Mouse (Mus musculus) granulocyte monocyte progenitor cell, adult 5-6 weeks (primary cell): ENCODE data around the gene Tmem106a. TPM values are rescaled to one million over a fixed set of nuclear protein-coding genes. Genes with fewer than 3 reads are reported as not detected.
A peak's percentile ranks its signal among the peaks of the same experiment; 100 is the strongest.
"Not testable (repeated sequence)": the region's sequence is repeated elsewhere in the genome, so short reads cannot be mapped to it uniquely, and the experiment has no call there.

Experiments
- ATAC-seq: replicated peaks from 2 replicates; pipeline ENCODE4 v1.8.0; 2016; ENCODE audit warnings: mild to moderate bottlenecking, moderate TSS enrichment, inconsistent platforms; ENCODE audit not compliant: poor library complexity, severe bottlenecking
- total RNA-seq, 2 experiments: library from RNA; stranded (forward) in 1 of 2; stranded (reverse) in 1 of 2; fragments of 200-712, 200-1000 nt in 1 of 2; fragments of >200 nt in 1 of 2; fragmentation: Nextera tagmentation in 1 of 2; gene quantifications; 2 replicates each; pipeline ENCODE4 v1.2.3; 2014 to 2017

Gene Tmem106a
- total RNA-seq, 2 experiments from 2014 or later: 1.4 to 6.3 TPM

- not testable (repeated sequence) for ATAC-seq
These were observed 46.8 kb downstream of the Tmem106a start for GRCm38 (mm10) chr11:101628733-101629417.

DNA sequence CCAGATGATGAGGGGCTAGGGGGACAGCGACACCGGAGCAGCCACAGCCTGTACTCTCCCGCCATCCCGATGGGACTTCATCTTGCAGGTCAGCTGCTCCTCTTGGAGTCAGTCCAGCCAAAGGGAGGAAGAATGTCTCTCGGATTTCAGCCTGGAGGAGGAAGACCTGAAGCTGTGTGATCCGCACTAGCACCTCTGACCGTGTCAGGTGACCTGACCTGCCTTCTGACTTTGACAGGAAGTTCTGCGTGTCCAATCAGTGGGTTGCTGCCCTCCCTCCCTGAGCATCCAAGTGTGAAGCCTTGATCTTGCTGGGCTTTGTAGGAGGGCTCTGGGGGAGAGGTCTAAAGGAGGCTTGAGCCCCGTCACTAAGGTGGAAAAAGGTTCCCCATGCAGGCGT, 53.6 kb downstream of the Tmem106a start:
- ATAC-seq: no peak

DNA sequence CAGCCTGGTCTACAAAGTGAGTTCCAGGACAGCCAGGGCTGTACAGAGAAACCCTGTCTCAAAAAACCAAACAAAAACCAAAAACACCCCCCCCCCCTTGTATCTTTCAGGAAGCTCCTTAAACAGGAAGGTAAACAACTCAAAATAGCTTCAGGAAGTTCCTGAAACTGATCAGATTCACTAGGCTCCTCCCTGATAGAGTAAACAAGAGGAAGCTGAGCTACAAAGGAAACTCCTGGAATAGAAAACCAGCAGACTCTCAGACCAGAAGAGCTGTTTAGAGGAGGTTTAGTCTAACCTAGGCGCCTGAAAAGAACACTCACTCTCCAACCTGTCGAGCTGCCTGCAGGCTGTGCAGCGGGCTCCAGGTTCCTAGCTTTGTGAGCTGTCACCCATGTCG, 57.7 kb downstream of the Tmem106a start:
- no peak for ATAC-seq

DNA sequence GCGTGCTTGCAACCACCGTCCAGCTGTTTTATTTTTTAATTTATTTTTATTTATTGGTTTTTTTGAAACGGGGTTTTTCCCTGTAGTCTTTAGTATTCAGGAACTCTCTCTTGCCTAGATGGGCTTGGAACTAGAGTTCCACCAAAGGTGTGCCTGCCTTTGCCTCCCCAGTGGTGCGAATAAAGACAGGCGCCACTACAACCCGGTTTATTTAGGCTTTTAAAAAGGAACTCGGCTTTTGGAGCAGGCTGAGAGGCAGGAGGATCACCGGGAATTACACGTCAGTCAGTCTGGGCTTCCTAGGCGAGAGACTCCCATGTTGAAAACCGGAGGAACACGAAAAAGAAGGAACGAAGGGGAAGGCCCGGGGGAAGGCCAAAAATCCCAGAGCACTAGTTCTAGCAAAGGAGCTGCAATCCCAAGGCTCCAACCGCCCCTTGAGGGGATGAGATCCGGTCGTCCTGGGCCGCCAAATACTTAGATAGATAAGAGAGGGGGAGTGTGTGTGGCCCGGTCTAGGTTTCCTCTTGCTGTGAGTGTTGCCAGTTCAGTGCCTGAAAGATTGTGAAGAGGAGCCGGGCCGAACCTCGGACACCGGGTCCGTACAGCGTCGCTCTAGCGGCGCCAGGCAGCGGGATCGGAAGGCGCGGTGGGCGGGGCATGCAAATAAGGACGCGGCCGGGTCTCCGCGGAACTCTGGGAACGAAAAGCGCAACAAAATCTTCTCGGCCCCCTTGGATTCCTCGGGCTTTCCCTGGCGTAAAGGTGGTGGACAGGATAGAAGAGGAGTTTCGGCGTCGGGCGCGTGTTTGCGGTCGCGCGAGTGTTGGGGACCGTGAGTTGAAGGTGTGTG, 59.0 kb downstream of the Tmem106a start:
- ATAC-seq: peak; percentile 33

Other genes with a start within 250 kb of the Tmem106a start
- gene G6pc, start 214.7 kb upstream of the Tmem106a start, total RNA-seq (2014; fragmentation: Nextera tagmentation): not detected in 2 replicates
- not detected in 2 replicates for gene G6pc, start 214.7 kb upstream of the Tmem106a start, total RNA-seq (2017)
- 59.3 and 82.3 TPM in 2 replicates for gene Aarsd1, start 164.6 kb upstream of the Tmem106a start, total RNA-seq (2014; fragmentation: Nextera tagmentation)
- gene Aarsd1, start 164.6 kb upstream of the Tmem106a start, total RNA-seq (2017): 63.1 and 74.5 TPM in 2 replicates
- 6.6 TPM in 1 of 2 replicates, not detected in the other for gene Gm27029, start 157.4 kb upstream of the Tmem106a start, total RNA-seq (2014; fragmentation: Nextera tagmentation)
- gene Gm27029, start 157.4 kb upstream of the Tmem106a start, total RNA-seq (2017): 7.8 TPM in 1 of 2 replicates, not detected in the other
- 5.7 and 8.1 TPM in 2 replicates for gene Rundc1, start 157.2 kb upstream of the Tmem106a start, total RNA-seq (2014; fragmentation: Nextera tagmentation)
- gene Rundc1, start 157.2 kb upstream of the Tmem106a start, total RNA-seq (2017): 4.3 and 6.0 TPM in 2 replicates
- gene Ptges3l, start 156.9 kb upstream of the Tmem106a start, total RNA-seq (2014; fragmentation: Nextera tagmentation): 0.49 and 2.7 TPM in 2 replicates
- 0.52 and 9.1 TPM in 2 replicates for gene Ptges3l, start 156.9 kb upstream of the Tmem106a start, total RNA-seq (2017)
- 1,057 and 1,193 TPM in 2 replicates for gene Rpl27, start 139.9 kb upstream of the Tmem106a start, total RNA-seq (2014; fragmentation: Nextera tagmentation)
- 795 and 2,552 TPM in 2 replicates for gene Rpl27, start 139.9 kb upstream of the Tmem106a start, total RNA-seq (2017)
- gene Ifi35, start 133.8 kb upstream of the Tmem106a start, total RNA-seq (2014; fragmentation: Nextera tagmentation): 26.9 and 29.5 TPM in 2 replicates
- gene Ifi35, start 133.8 kb upstream of the Tmem106a start, total RNA-seq (2017): 27.7 and 33.0 TPM in 2 replicates
- gene Rnd2, start 117.2 kb upstream of the Tmem106a start, total RNA-seq (2014; fragmentation: Nextera tagmentation): 1.4 and 3.0 TPM in 2 replicates
- gene Rnd2, start 117.2 kb upstream of the Tmem106a start, total RNA-seq (2017): 0.52 and 2.2 TPM in 2 replicates
- 77.1 and 85.8 TPM in 2 replicates for gene Vat1, start 116.0 kb upstream of the Tmem106a start, total RNA-seq (2014; fragmentation: Nextera tagmentation)
- 56.3 and 66.2 TPM in 2 replicates for gene Vat1, start 116.0 kb upstream of the Tmem106a start, total RNA-seq (2017)
- gene Brca1, start 30.3 kb upstream of the Tmem106a start, total RNA-seq (2014; fragmentation: Nextera tagmentation): 26.6 and 34.0 TPM in 2 replicates
- gene Brca1, start 30.3 kb upstream of the Tmem106a start, total RNA-seq (2017): 38.5 and 39.0 TPM in 2 replicates
- gene Nbr1, start 30.1 kb upstream of the Tmem106a start, total RNA-seq (2014; fragmentation: Nextera tagmentation): 33.2 and 45.0 TPM in 2 replicates
- gene Nbr1, start 30.1 kb upstream of the Tmem106a start, total RNA-seq (2017): 38.6 and 41.4 TPM in 2 replicates
- gene Gm11634, start 17.0 kb downstream of the Tmem106a start, total RNA-seq (2014; fragmentation: Nextera tagmentation): not detected in 2 replicates
- not detected in 2 replicates for gene Gm11634, start 17.0 kb downstream of the Tmem106a start, total RNA-seq (2017)
- 6.4 and 28.8 TPM in 2 replicates for gene Rdm1, start 45.0 kb downstream of the Tmem106a start, total RNA-seq (2014; fragmentation: Nextera tagmentation)
- 6.2 and 17.0 TPM in 2 replicates for gene Rdm1, start 45.0 kb downstream of the Tmem106a start, total RNA-seq (2017)
- 1.1 TPM in 1 of 2 replicates, not detected in the other for gene Arl4d, start 83.3 kb downstream of the Tmem106a start, total RNA-seq (2014; fragmentation: Nextera tagmentation)
- gene Arl4d, start 83.3 kb downstream of the Tmem106a start, total RNA-seq (2017): 0.34 and 0.77 TPM in 2 replicates
- gene Dhx8, start 150.7 kb downstream of the Tmem106a start, total RNA-seq (2014; fragmentation: Nextera tagmentation): 24.8 and 35.2 TPM in 2 replicates
- gene Dhx8, start 150.7 kb downstream of the Tmem106a start, total RNA-seq (2017): 35.2 and 38.3 TPM in 2 replicates
- gene Etv4, start 203.1 kb downstream of the Tmem106a start, total RNA-seq (2014; fragmentation: Nextera tagmentation): not detected in 2 replicates
- not detected in 2 replicates for gene Etv4, start 203.1 kb downstream of the Tmem106a start, total RNA-seq (2017)